Mouse (Mus musculus): ENCODE measurements around the gene Chat. TPM values are rescaled to one million over a fixed set of nuclear protein-coding genes. Genes with fewer than 3 reads are reported as not detected.

The Chat gene
- polyA plus RNA-seq, 2 experiments: 0.03 TPM; not detected in 1

- TF ChIP-seq POLR2A (IDR thresholded peaks at IDR 0.05; ENCODE audit: borderline replicate concordance, extremely low read depth, insufficient read depth, insufficient read length): no peak
- Histone ChIP-seq H3K27me3 (ENCODE audit: control insufficient read depth, insufficient read depth, low read length) (no peaks in the 10 kb centered on the region), H3K4me3 (replicated peaks; ENCODE audit: low read length) (no peak within 1 kb of the TSS), H3K9me3 (ENCODE audit: control insufficient read depth, low read length) (no peaks in the 10 kb centered on the region), H3K4me2 (replicated peaks; ENCODE audit: low read depth, low read length, severe bottlenecking) (no peak within 1 kb of the TSS), H3K9ac (ENCODE audit: low read depth, low read length, severe bottlenecking) (no peak within 1 kb of the TSS), H3K36me3 (ENCODE audit: control insufficient read depth, insufficient read depth, low read length) (no peaks in the 10 kb centered on the region), H3K27ac (replicated peaks; ENCODE audit: low read depth, low read length) (no peak within 1 kb of the TSS), H3K4me1 (ENCODE audit: control insufficient read depth, insufficient read depth, low read length) (no peaks in the 10 kb centered on the region)
- ATAC-seq (ENCODE audit: low FRiP score, low read depth) (peak; percentile 50; the same call in 1 of the 2 replicates), DNase-seq (ENCODE audit: low spot score) (peak; percentile 34)
- under 1% methylated on average over 13 of the region's 13 CpGs for WGBS
Observed at GRCm38 (mm10) chr14:32388196-32388595, 77.6 kb downstream of the Chat start, which contains the start of gene 1700024G13Rik. Gene 1700024G13Rik (minus strand): TSS chr14:32388391.

DNA sequence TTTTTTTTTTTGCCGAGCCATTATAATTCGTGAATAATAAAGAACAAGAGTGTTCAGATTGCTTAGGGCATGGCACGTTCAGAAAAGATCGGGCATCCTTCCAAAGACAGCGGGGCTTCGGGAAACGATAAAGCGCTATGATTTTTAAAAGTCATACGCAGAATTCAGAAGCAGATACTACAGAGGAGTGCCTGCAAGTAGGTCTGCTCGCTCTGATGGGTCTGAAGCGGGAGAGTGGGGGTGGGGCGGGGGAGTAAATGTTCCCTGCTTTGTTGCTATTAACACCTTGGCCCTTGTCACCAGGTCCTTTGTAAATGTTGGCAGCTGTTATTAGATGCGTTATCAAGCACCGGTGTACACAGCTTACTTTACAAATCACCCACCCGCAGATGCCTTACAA is 84.2 kb downstream of the Chat start:
- 32% methylated on average over 15 of the region's 15 CpGs for WGBS
- ATAC-seq (ENCODE audit: low FRiP score, low read depth): no peak
- no peak overlapping the region for H3K4me3 ChIP-seq (replicated peaks; ENCODE audit: low read length)
- TF ChIP-seq POLR2A (IDR thresholded peaks at IDR 0.05; ENCODE audit: borderline replicate concordance, extremely low read depth, insufficient read depth, insufficient read length): no peak
- no peaks in the 10 kb centered on the region for H3K4me1 ChIP-seq (ENCODE audit: control insufficient read depth, insufficient read depth, low read length)
- H3K9ac ChIP-seq (ENCODE audit: low read depth, low read length, severe bottlenecking): no peak overlapping the region
- H3K9me3 ChIP-seq (ENCODE audit: control insufficient read depth, low read length): no peaks in the 10 kb centered on the region
- H3K27me3 ChIP-seq (ENCODE audit: control insufficient read depth, insufficient read depth, low read length): peaks cover 7% of the 10 kb centered on the region; the same call in 1 of the 2 replicates
- H3K27ac ChIP-seq (replicated peaks; ENCODE audit: low read depth, low read length): no peak overlapping the region
- H3K4me2 ChIP-seq (replicated peaks; ENCODE audit: low read depth, low read length, severe bottlenecking): no peak overlapping the region
- no peaks in the 10 kb centered on the region for H3K36me3 ChIP-seq (ENCODE audit: control insufficient read depth, insufficient read depth, low read length)
- DNase-seq (ENCODE audit: low spot score): no peak

DNA sequence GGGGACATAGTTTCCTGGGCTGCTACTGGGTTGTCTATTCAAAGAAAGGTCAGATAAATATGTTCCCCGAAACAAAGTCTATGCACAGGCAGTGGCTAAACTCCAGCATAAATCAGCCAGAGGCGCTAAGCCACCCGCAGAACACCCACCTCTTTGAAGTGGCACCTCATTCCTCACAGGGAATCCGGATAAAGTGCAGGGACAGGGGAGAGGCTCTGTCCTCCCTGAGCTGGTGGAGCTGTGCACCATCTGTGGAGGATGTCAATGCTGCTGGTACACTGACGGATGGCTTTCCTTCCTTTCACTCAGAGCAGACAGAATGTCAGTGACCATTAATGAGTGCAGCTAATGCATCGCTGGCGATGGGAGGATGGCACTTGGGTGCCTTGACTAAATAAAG is 84.7 kb downstream of the Chat start:
- no peak overlapping the region for H3K27ac ChIP-seq (replicated peaks; ENCODE audit: low read depth, low read length)
- H3K4me1 ChIP-seq (ENCODE audit: control insufficient read depth, insufficient read depth, low read length): no peaks in the 10 kb centered on the region
- no peak overlapping the region for H3K4me2 ChIP-seq (replicated peaks; ENCODE audit: low read depth, low read length, severe bottlenecking)
- no peak for TF ChIP-seq POLR2A (IDR thresholded peaks at IDR 0.05; ENCODE audit: borderline replicate concordance, extremely low read depth, insufficient read depth, insufficient read length)
- H3K27me3 ChIP-seq (ENCODE audit: control insufficient read depth, insufficient read depth, low read length): peaks cover 7% of the 10 kb centered on the region; the same call in 1 of the 2 replicates
- H3K9ac ChIP-seq (ENCODE audit: low read depth, low read length, severe bottlenecking): no peak overlapping the region
- WGBS: 11% methylated on average over 7 of the region's 7 CpGs
- H3K4me3 ChIP-seq (replicated peaks; ENCODE audit: low read length): no peak overlapping the region
- no peak for DNase-seq (ENCODE audit: low spot score)
- H3K9me3 ChIP-seq (ENCODE audit: control insufficient read depth, low read length): no peaks in the 10 kb centered on the region
- no peaks in the 10 kb centered on the region for H3K36me3 ChIP-seq (ENCODE audit: control insufficient read depth, insufficient read depth, low read length)
- ATAC-seq (ENCODE audit: low FRiP score, low read depth): no peak

GRCm38 (mm10) chr14:32380099-32380480 is 85.7 kb downstream of the Chat start:
- no peaks in the 10 kb centered on the region for H3K9me3 ChIP-seq (ENCODE audit: control insufficient read depth, low read length)
- H3K27me3 ChIP-seq (ENCODE audit: control insufficient read depth, insufficient read depth, low read length): peaks cover 7% of the 10 kb centered on the region; the same call in 1 of the 2 replicates
- no peaks in the 10 kb centered on the region for H3K4me1 ChIP-seq (ENCODE audit: control insufficient read depth, insufficient read depth, low read length)
- no peaks in the 10 kb centered on the region for H3K36me3 ChIP-seq (ENCODE audit: control insufficient read depth, insufficient read depth, low read length)
- no peak for TF ChIP-seq POLR2A (IDR thresholded peaks at IDR 0.05; ENCODE audit: borderline replicate concordance, extremely low read depth, insufficient read depth, insufficient read length)
- no peak overlapping the region for H3K27ac ChIP-seq (replicated peaks; ENCODE audit: low read depth, low read length)
- ATAC-seq (ENCODE audit: low FRiP score, low read depth) (no peak), DNase-seq (ENCODE audit: low spot score) (no peak)
- H3K9ac ChIP-seq (ENCODE audit: low read depth, low read length, severe bottlenecking): no peak overlapping the region
- 43% methylated on average over 3 of the region's 3 CpGs for WGBS
- H3K4me3 ChIP-seq (replicated peaks; ENCODE audit: low read length): no peak overlapping the region
- H3K4me2 ChIP-seq (replicated peaks; ENCODE audit: low read depth, low read length, severe bottlenecking): no peak overlapping the region

- no peak for DNase-seq (ENCODE audit: low spot score)
- no peak for ATAC-seq (ENCODE audit: low FRiP score, low read depth)
- TF ChIP-seq POLR2A (IDR thresholded peaks at IDR 0.05; ENCODE audit: borderline replicate concordance, extremely low read depth, insufficient read depth, insufficient read length): no peak
- H3K9me3 ChIP-seq (ENCODE audit: control insufficient read depth, low read length): no peaks in the 10 kb centered on the region
- no peaks in the 10 kb centered on the region for H3K4me1 ChIP-seq (ENCODE audit: control insufficient read depth, insufficient read depth, low read length)
- peaks cover 7% of the 10 kb centered on the region; the same call in 1 of the 2 replicates for H3K27me3 ChIP-seq (ENCODE audit: control insufficient read depth, insufficient read depth, low read length)
- H3K4me3 ChIP-seq (replicated peaks; ENCODE audit: low read length): no peak overlapping the region
- 10% methylated on average over 22 of the region's 22 CpGs for WGBS
- H3K4me2 ChIP-seq (replicated peaks; ENCODE audit: low read depth, low read length, severe bottlenecking): 0 out of 2 replicates have a peak overlapping the region, but pooled peaks have one; percentile 5
- H3K27ac ChIP-seq (replicated peaks; ENCODE audit: low read depth, low read length): no peak overlapping the region
- 0 out of 2 replicates have a peak overlapping the region, but pooled peaks have one; percentile 12 for H3K9ac ChIP-seq (ENCODE audit: low read depth, low read length, severe bottlenecking)
- no peaks in the 10 kb centered on the region for H3K36me3 ChIP-seq (ENCODE audit: control insufficient read depth, insufficient read depth, low read length)
Observed at GRCm38 (mm10) chr14:32379395-32380098, 86.2 kb downstream of the Chat start.
